Mouse (Mus musculus) left cerebral cortex, adult 2 months (tissue): Measurements from ENCODE around the gene Trappc12. TPM values are rescaled to one million over a fixed set of nuclear protein-coding genes. Genes with fewer than 3 reads are reported as not detected.

Source experiments
- DNase-seq, 2 experiments: peaks; one replicate each; pipeline ENCODE4 v3.0.0; 2021 to 2022; ENCODE audit warnings: low spot score in 2 of 2, mixed read lengths in 1 of 2; ENCODE audit errors: extremely low spot score in 1 of 2
- H3K27ac ChIP-seq: fragments of 200-600 bp; 2 replicates; pipeline ENCODE4 v1.8.1; 2022
- H3K4me3 ChIP-seq: fragments of 200-600 bp; 2 replicates; pipeline ENCODE4 v1.8.1; 2022
- CTCF ChIP-seq: fragments of 200-600 bp; IDR thresholded peaks from 2 replicates; pipeline ENCODE4 v1.8.1; 2022; ENCODE audit warnings: antibody characterized with exemption, mild to moderate bottlenecking, moderate library complexity
- intact Hi-C: fragments of 180-260 bp; cut with DNase I; formaldehyde crosslinking; loops from one replicate; pipeline ENCODE4 v1.15.1; 2025
- total RNA-seq, 2 experiments: library from RNA; stranded (reverse); gene quantifications; 2 replicates each; pipeline ENCODE4 v1.2.3; 2021

The Trappc12 gene
- total RNA-seq, 2 experiments from 2014 or later: 61.4 to 63.0 TPM

DNA sequence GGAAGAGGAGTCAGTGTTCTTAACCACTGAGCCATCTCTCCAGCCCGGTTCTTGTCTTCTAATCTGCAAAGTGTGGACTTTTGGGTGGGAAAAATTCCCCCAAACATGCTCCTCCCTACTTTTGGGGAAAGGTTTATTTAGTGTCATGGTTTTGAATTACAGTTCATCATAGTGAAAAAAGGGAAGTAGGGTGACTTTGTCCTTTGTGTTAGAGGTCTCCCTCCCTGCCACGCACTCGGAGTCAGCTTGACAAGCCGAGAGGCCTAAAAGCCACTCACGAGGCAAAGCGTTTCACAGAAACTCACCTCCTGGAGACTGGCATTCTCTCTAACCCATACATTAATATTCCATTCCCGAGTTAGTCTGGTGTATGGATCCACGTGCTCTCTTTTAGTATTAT, 17.6 kb downstream of the Trappc12 start:
- H3K4me3 ChIP-seq: no peak overlapping the region
- intact Hi-C loops: no loop called here
- DNase-seq: no peak
- H3K27ac ChIP-seq: no peak overlapping the region
- no peak for TF ChIP-seq CTCF

- Histone ChIP-seq H3K27ac (no peak overlapping the region), H3K4me3 (no peak overlapping the region)
- no peak for TF ChIP-seq CTCF
- DNase-seq: no peak
- intact Hi-C loops: no loop called here
Observed at GRCm38 (mm10) chr12:28727061-28727460, 23.2 kb downstream of the Trappc12 start.

DNA sequence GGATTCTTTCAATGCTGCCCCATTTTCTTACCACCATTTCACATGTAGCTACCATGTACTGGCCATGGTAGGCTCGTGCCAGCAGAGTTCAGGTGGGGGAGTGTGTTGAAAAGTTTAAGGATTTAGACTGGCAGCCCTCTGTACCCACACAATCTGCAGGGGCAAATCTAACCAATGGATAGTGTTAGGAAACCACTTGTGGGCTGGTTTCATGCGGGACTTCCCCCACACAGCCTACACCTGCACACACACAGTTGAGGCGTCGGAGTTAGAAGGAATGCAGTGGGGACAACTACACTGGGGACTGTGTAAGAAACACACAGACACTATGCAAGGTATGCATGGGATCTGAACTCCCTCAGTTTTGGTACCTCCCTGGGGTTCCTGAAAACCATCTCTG, 24.1 kb downstream of the Trappc12 start:
- intact Hi-C loops: no loop called here
- no peak overlapping the region for H3K4me3 ChIP-seq
- TF ChIP-seq CTCF: no peak
- H3K27ac ChIP-seq: no peak overlapping the region
- no peak for DNase-seq

DNA sequence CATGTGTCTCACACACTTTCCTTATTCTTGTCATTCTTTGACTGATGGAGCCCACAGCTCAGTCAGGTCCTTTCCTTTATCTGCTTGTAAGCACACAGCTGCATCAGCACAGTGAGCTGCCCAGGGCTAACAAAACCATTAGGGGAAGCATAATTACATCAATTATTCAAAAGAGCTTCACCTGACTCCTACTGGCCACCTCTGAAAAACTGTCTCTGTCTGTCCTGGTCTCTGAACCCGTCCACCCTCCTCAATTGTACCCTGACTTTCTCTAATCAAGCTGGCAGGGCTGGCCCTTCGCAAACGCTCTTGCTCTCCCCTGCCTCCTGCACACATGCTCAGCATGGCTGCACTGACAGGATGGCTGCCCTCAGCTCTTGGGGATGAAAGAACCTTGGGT, 25.9 kb downstream of the Trappc12 start:
- TF ChIP-seq CTCF: no peak
- Histone ChIP-seq H3K4me3 (no peak overlapping the region), H3K27ac (no peak overlapping the region)
- DNase-seq: no peak
- intact Hi-C loops: no loop called here

DNA sequence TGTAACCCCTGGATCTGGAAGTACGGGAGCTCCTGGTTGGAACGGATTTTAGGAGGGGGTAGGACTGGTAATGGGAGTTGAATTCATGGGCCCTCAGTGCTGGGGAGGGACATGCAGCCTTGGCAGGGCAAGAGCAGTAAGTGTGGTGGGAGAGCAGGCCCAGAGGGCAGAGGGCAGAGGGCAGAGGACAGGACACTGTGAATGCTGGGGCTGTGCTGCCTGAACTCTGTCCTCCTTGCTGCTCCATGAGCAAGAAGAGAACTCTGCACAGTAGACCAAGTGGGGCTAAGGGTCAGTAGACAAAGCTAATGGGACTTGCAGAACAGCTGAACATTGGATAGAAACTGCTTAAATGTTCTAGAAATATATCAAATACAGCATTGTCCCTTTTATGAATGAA, 32.2 kb downstream of the Trappc12 start:
- no peak overlapping the region for H3K4me3 ChIP-seq
- no peak for DNase-seq
- H3K27ac ChIP-seq: no peak overlapping the region
- no peak for TF ChIP-seq CTCF
- intact Hi-C loops: no loop called here

DNA sequence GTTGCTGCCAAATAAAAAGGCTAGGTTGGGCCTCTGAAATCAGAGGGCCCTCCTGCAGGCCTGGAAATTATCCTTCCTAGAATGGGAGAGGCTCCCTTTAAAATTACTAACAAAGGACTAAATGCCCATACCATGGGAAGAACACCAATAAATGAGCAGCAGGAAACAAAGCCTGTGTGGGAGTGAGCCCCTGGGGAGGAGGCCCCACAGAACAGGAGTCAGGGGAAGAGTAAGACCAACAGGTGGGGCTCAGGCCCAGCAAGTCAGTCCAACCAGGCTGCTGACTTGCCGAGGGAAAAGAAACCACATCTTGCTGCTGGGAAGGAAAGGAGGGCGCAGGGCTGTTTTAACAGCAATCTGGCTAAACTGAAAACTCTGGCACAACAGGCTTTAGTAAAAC, 33.2 kb downstream of the Trappc12 start:
- no peak for TF ChIP-seq CTCF

DNA sequence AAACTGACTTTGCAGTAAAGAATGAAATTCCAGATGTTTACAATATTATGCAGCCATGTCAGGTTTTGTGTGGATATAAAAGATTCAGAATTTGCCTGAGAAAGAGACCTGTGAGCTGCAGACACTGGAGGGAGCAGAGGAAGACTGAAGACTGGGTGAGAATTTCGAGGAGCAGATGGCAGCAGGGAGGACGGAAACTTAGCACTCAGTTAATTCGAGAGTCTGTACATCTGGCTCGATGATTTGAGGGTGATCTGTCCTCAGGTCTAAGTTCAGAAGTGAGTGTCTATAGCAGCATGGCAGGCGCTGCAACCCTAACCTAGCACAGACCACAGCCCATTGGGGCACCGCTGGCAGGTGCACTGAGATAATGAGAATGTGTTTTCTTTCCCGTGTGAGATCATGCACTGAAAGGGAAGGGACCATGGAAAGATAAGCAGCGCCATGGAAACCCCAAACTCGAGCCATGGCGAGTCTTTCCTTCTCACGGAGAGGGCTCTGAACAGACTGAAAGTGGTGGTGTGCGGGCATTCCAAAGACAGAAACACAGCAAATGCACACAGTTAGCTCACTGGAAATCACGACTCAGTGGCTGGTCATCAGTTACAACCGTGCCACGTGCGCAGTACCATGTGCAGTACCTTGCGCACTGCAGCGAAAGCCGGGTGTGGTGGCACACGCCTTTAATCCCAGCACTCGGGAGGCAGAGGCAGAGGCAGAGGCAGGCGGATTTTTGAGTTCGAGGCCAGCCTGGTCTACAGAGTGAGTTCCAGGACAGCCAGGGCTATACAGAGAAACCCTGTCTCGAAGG, 35.2 kb downstream of the Trappc12 start:
- no peak; the same call in 1 of the 2 replicates for TF ChIP-seq CTCF
- no peak for DNase-seq
- H3K27ac ChIP-seq: peak overlapping the region; percentile 76
- intact Hi-C loops: loop anchor here (5.0 kb wide), 2 partner anchors 67 to 128 kb away; no protein-coding TSS in a partner anchor
- no peak overlapping the region for H3K4me3 ChIP-seq

More for the DNA sequence above, 33.2 kb downstream of the Trappc12 start:
- Histone ChIP-seq H3K27ac (peak overlapping the region; percentile 28; the same call in 1 of the 2 replicates), H3K4me3 (no peak overlapping the region)
- DNase-seq: no peak
- intact Hi-C loops: no loop called here

- TF ChIP-seq CTCF: no peak
- DNase-seq: peak; percentile 76 to 81
- peak overlapping the region; percentile 95 for H3K27ac ChIP-seq
- intact Hi-C loops: loop anchor here (5.0 kb wide), 2 partner anchors 72 to 123 kb away; no protein-coding TSS in a partner anchor
- H3K4me3 ChIP-seq: no peak overlapping the region
Observed at GRCm38 (mm10) chr12:28710566-28711185, 39.6 kb downstream of the Trappc12 start.

- intact Hi-C loops: no loop called here
- no peak overlapping the region for H3K4me3 ChIP-seq
- no peak for DNase-seq
- TF ChIP-seq CTCF: no peak
- H3K27ac ChIP-seq: no peak overlapping the region
Observed at GRCm38 (mm10) chr12:28708154-28708553, 42.1 kb downstream of the Trappc12 start.

GRCm38 (mm10) chr12:28705204-28705603, 45.1 kb downstream of the Trappc12 start:
- Histone ChIP-seq H3K4me3 (no peak overlapping the region), H3K27ac (peak overlapping the region; percentile 70)
- no peak for DNase-seq
- intact Hi-C loops: no loop called here
- no peak for TF ChIP-seq CTCF

DNA sequence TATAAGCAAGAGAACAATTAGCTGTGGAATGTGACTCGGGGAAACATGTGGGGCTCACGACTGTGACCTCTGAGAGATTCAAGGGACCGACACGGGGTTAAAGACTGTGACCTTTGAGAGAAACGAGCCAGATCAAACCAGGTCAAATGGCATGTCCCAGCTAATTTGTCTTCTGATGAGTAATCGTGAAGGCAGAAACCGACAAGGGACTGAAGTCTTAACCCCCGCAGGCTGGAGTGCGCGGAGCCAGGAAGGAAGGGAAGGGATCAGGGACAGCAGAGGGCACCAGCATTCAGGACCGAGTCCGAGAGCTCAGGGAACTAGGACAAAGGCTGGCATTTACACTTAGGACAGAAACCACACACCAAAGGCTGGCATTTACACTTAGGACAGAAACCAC, 45.9 kb downstream of the Trappc12 start:
- H3K4me3 ChIP-seq: no peak overlapping the region
- H3K27ac ChIP-seq: peak overlapping the region; percentile 70
- intact Hi-C loops: loop anchor here (5.0 kb wide), 3 partner anchors 48 to 828 kb away; partner anchors contain the start of genes Eipr1 and Trappc12
- TF ChIP-seq CTCF: no peak; the same call in 1 of the 2 replicates
- no peak for DNase-seq

DNA sequence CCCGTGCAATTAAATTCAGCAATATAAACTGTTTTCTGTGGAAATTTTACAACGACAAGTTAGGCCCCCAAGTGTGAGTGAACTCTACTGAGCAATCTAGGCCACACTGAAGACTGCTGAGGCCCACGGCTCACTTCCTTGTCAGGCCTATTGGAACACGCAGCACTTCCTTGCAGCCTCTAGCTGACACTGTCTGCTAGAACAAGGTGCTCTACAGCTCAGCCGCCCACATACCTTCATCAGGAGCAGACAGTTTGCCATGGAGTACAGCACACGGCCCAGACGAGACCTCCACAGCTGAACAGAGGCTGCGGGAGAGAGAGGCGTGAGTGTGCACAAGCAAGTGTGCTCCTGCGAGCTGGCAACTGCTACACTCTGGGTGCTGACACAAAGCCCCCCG, 49.0 kb downstream of the Trappc12 start:
- Histone ChIP-seq H3K4me3 (no peak overlapping the region), H3K27ac (peak overlapping the region; percentile 89)
- peak in 1 of 2 experiments; percentile 49 for DNase-seq
- intact Hi-C loops: loop anchor here (2.0 to 5.0 kb wide), 4 partner anchors 51 to 831 kb away; partner anchors contain the start of genes Eipr1 and Trappc12
- TF ChIP-seq CTCF: no peak
